Mouse (Mus musculus): Measurements from ENCODE around the gene Kcnq4.

DNA sequence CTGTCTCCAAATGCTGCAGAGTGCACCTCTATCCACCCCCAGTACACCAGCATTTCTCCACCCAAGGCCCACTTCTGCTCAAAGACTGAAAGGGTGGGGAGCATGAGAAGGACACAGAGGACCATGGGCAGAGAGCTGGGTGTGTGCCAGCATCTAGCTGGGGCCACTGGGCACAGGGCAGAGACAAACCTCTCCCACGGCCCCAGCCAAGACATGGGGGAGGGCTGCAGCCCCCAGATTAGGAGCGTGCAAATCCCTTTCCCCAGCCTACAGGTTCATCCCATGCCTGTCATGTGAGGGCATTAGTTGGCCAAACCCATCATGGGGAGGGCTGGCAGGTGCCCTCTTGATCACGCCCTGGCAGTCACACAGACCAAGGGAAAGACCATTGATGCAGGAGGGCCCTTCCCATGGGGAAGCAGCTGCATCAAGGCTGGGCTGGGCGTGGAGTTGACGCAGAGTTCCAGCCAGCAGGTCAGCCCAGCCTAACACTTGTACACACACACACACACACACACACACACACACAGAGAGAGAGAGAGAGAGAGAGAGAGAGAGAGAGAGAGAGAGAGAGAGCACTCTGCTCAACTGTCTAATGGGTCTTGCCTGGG lies 14.3 kb downstream of the Kcnq4 start:
- no peak for TF ChIP-seq TAL1 (IDR thresholded peaks at IDR 0.05; ENCODE audit: low read length)
- TF ChIP-seq GATA1 (IDR thresholded peaks at IDR 0.05; ENCODE audit: low read length), result no peak

All from erythroblast, embryonic 14.5 days (primary cell).